In genomic region chr17:64751249-64751648, GRCm38 (mm10) we compare ENCODE assay signal across 21 mouse cellular contexts.
DNase-seq lines count a peak whose midpoint lies in the region; TF ChIP-seq lines count a peak whose summit lies in the region.
"Had no signal": no experiment of that assay in that cellular context is flagged by ENCODE, and none has a peak within 500 bp of the region (broad histone marks: within the 10 kb centered on the region; RNA-seq: fewer than 3 reads in every experiment).

No protein-coding gene starts in this region.

- no peak; a peak in 1 of 4 replicates for TF ChIP-seq CTCF in CH12.LX (conservative IDR thresholded peaks at IDR 0.05 in 1 of 2, IDR thresholded peaks at IDR 0.05 in 1 of 2; ENCODE audit: low read depth in 2 of 2, low read length in 2 of 2)

- no peak for TF ChIP-seq EP300 in CH12.LX (IDR thresholded peaks at IDR 0.05; ENCODE audit: low read length)

- H3K4me3 ChIP-seq in CH12.LX (replicated peaks in 1 of 3; ENCODE audit: low read depth in 2 of 3, low read length in 2 of 3, poor library complexity in 1 of 3), result no peak overlapping the region
- H3K4me3 ChIP-seq: embryonic facial prominence, embryonic 13.5 days; kidney, embryonic 15.5 days; left cerebral cortex, adult 2 months; limb, embryonic 12.5 days; liver, embryonic 13.5 days; megakaryocyte, embryonic 14.5 days; midbrain, embryonic 15.5 days had no signal

- no peak overlapping the region for H3K9ac ChIP-seq in CH12.LX (ENCODE audit: insufficient read depth, low read depth)
- H3K9ac ChIP-seq: embryonic facial prominence, embryonic 13.5 days; kidney, embryonic 15.5 days; limb, embryonic 12.5 days; liver, embryonic 13.5 days; midbrain, embryonic 15.5 days had no signal

- H3K4me2 ChIP-seq in CH12.LX (ENCODE audit: insufficient read depth, low read depth, poor library complexity, severe bottlenecking), result no peak overlapping the region
- H3K4me2 ChIP-seq: embryonic facial prominence, embryonic 13.5 days; heart, embryonic 11.5 days; kidney, embryonic 15.5 days; limb, embryonic 12.5 days; liver, embryonic 13.5 days; midbrain, embryonic 15.5 days had no signal

- DNase-seq in heart, adult 11 months, result peak; percentile 86
- DNase-seq in heart, postnatal 10 days, result no peak
- DNase-seq in 416B (ENCODE audit: low read depth) (peak; percentile 69), CH12.LX (ENCODE audit: extremely low read depth) (peak; percentile 23)
- DNase-seq in gastrocnemius, postnatal 14 days, result peak; percentile 26
- no peak for DNase-seq in layer of hippocampus, postnatal 10 days (ENCODE audit: low spot score in 2 of 2)
- no peak for DNase-seq in layer of hippocampus, adult 18-20 months (ENCODE audit: low spot score in 2 of 2)
- DNase-seq: cerebellum, adult 18-20 months; heart, postnatal 4 days; liver, embryonic 13.5 days; right cerebral cortex, postnatal 4 days; thymus, adult 18-20 months had no signal

- peaks cover 2 to 32% of the 10 kb centered on the region in 2 experiments; a peak in 2 of 4 replicates for H3K4me1 ChIP-seq in CH12.LX (ENCODE audit: control insufficient read depth in 1 of 2, insufficient read depth in 2 of 2)
- H3K4me1 ChIP-seq: limb, embryonic 12.5 days; midbrain, embryonic 15.5 days had no signal

- no peaks in the 10 kb centered on the region for H3K79me2 ChIP-seq in CH12.LX (replicated peaks; ENCODE audit: control insufficient read depth, extremely low read depth, insufficient read depth, poor library complexity, severe bottlenecking)

- in situ Hi-C loops in CH12.LX (cut with MboI; ENCODE audit: low pct_ligation_motif_present, low pct_unique_long_range_greater_than_20kb, low sequenced_read_pairs), result loop anchor here (10.0 kb wide), 1 partner anchor 136 kb away; no protein-coding TSS in a partner anchor

- intact Hi-C loops in heart, postnatal 10 days (cut with DNase I), result no loop called here
- intact Hi-C loops in gastrocnemius, postnatal 14 days (cut with DNase I; ENCODE audit: low total_unique reads), result no loop called here

- H3K36me3 ChIP-seq in CH12.LX (replicated peaks in 1 of 2; ENCODE audit: control insufficient read depth in 1 of 2, insufficient read depth in 1 of 2, low read length in 1 of 2), result peaks cover 4 to 30% of the 10 kb centered on the region in 2 experiments

- no peak for TF ChIP-seq RAD21 in CH12.LX (IDR thresholded peaks at IDR 0.05; ENCODE audit: low read depth, low read length)

- dilution Hi-C loops in CH12.LX (cut with MboI; ENCODE audit: extremely low pct_ligation_motif_present, extremely low pct_unique_long_range_greater_than_20kb, low sequenced_read_pairs), result no loop called here

- no peak overlapping the region for H3K27ac ChIP-seq in CH12.LX (ENCODE audit: insufficient read depth, low read depth)
- H3K27ac ChIP-seq: embryonic facial prominence, embryonic 13.5 days; hindbrain, postnatal 0 days; kidney, embryonic 15.5 days; left cerebral cortex, adult 2 months; limb, embryonic 12.5 days; liver, embryonic 13.5 days; midbrain, embryonic 15.5 days had no signal

- H3K9me3 ChIP-seq in CH12.LX (replicated peaks; ENCODE audit: low read length), result no peaks in the 10 kb centered on the region
- H3K9me3 ChIP-seq: embryonic facial prominence, embryonic 13.5 days; kidney, embryonic 15.5 days; limb, embryonic 12.5 days; liver, embryonic 13.5 days; megakaryocyte, embryonic 14.5 days; midbrain, embryonic 15.5 days had no signal

- no peak for TF ChIP-seq POLR2A in CH12.LX (IDR thresholded peaks at IDR 0.05; ENCODE audit: low read depth, low read length)

- no peaks in the 10 kb centered on the region for H3K27me3 ChIP-seq in CH12.LX (replicated peaks)
- H3K27me3 ChIP-seq: embryonic facial prominence, embryonic 13.5 days; kidney, embryonic 15.5 days; limb, embryonic 12.5 days; liver, embryonic 13.5 days; megakaryocyte, embryonic 14.5 days; midbrain, embryonic 15.5 days; Patski had no signal

TF ChIP-seq in CH12.LX, 34 proteins besides CTCF, POLR2A, EP300 and RAD21:
- TF ChIP-seq MAZ (IDR thresholded peaks at IDR 0.05; ENCODE audit: low read depth, low read length), result no peak
- peak; percentile 23; the same call in 1 of the 2 replicates for TF ChIP-seq JUN (IDR thresholded peaks at IDR 0.05; ENCODE audit: insufficient read depth, low read depth, low read length)
TF ChIP-seq in CH12.LX: peak in this region for 1.

Comparison
In these comparisons a context has a peak if more than half of its experiments do, and no peak if none do; other contexts are left out.
1. DNase-seq: peak in heart, adult 11 months (single experiment), 416B (single experiment), CH12.LX (single experiment) and gastrocnemius, postnatal 14 days (single experiment); none in heart, postnatal 10 days (0 of 2), layer of hippocampus, postnatal 10 days (0 of 2) and layer of hippocampus, adult 18-20 months (0 of 2).